Mouse (Mus musculus) neural tube, embryonic 15.5 days (tissue): ENCODE data around the gene Polq. TPM values are rescaled to one million over a fixed set of nuclear protein-coding genes. Genes with fewer than 3 reads are reported as not detected.

ENCODE experiments used
- ATAC-seq: fragments of 200-750 bp; cut with Nextera tagmentation; 2 replicates; pipeline ENCODE4 v1.8.0; 2017; ENCODE audit warnings: mild to moderate bottlenecking, moderate TSS enrichment, moderate library complexity; ENCODE audit not compliant: low FRiP score
- H3K27ac ChIP-seq: fragments of 300-500 bp; sonication (generic); replicated peaks from 2 replicates; pipeline ENCODE4 v1.5.1; 2015; ENCODE audit warnings: mild to moderate bottlenecking, inconsistent platforms
- H3K27me3 ChIP-seq: fragments of 300-500 bp; sonication (generic); replicated peaks from 2 replicates; pipeline ENCODE4 v1.6.1; 2015; ENCODE audit warnings: inconsistent platforms
- H3K36me3 ChIP-seq: fragments of 300-500 bp; sonication (generic); 2 replicates; pipeline ENCODE4 v1.6.1; 2015; ENCODE audit warnings: inconsistent platforms
- H3K4me1 ChIP-seq: fragments of 300-500 bp; sonication (generic); 2 replicates; pipeline ENCODE4 v1.6.1; 2015; ENCODE audit warnings: inconsistent platforms
- H3K4me2 ChIP-seq: fragments of 300-500 bp; sonication (generic); 2 replicates; pipeline ENCODE4 v1.6.1; 2015; ENCODE audit warnings: inconsistent platforms, mild to moderate bottlenecking, moderate library complexity
- H3K4me3 ChIP-seq: fragments of 300-500 bp; sonication (generic); replicated peaks from 2 replicates; pipeline ENCODE4 v1.5.1; 2015; ENCODE audit warnings: mild to moderate bottlenecking, inconsistent platforms
- H3K9ac ChIP-seq: fragments of 300-500 bp; sonication (generic); replicated peaks from 2 replicates; pipeline ENCODE4 v1.6.1; 2015; ENCODE audit warnings: mild to moderate bottlenecking, inconsistent platforms
- H3K9me3 ChIP-seq: fragments of 300-500 bp; sonication (generic); replicated peaks from 2 replicates; pipeline ENCODE4 v1.6.1; 2016; ENCODE audit warnings: inconsistent platforms
- whole genome bisulfite sequencing: fragments of 180-500 bp; shearing (Covaris S2); methylation state at CpG from one replicate; pipeline ENCODE4 v1.1.7; 2015; ENCODE audit warnings: mixed read lengths; 5-methylcytosine and 5-hydroxymethylcytosine counted together
- polyA plus RNA-seq: library from polyadenylated mRNA; unstranded; fragments of >200 nt; fragmentation: Nextera tagmentation; extraction: Ambion mirVana; gene quantifications from 2 replicates; pipeline ENCODE4 v1.2.1, GENCODE M21; 2015

The Polq gene
- polyA plus RNA-seq, 1 experiment from 2014 or later, result 2.8 TPM

- no peaks in the 10 kb centered on the region for H3K27me3 ChIP-seq
- no peaks in the 10 kb centered on the region for H3K36me3 ChIP-seq
- 57% methylated on average over 4 of the region's 4 CpGs for WGBS
- H3K4me2 ChIP-seq, result no peak overlapping the region
- no peaks in the 10 kb centered on the region for H3K9me3 ChIP-seq
- H3K4me1 ChIP-seq, result peaks cover 18% of the 10 kb centered on the region
- H3K4me3 ChIP-seq, result no peak overlapping the region
- ATAC-seq, result peak; percentile 56; the same call in 1 of the 2 replicates
- no peak overlapping the region for H3K27ac ChIP-seq
- H3K9ac ChIP-seq, result no peak overlapping the region
These were observed 1.2 kb upstream of the Polq start for GRCm38 (mm10) chr16:37010370-37010769.

GRCm38 (mm10) chr16:37011922-37012289 lies 320 bp downstream of the Polq start:
- Histone ChIP-seq H3K27ac (no peak overlapping the region), H3K4me1 (peaks cover 18% of the 10 kb centered on the region), H3K27me3 (no peaks in the 10 kb centered on the region), H3K9ac (peak overlapping the region; percentile 51), H3K4me2 (peak overlapping the region; percentile 99), H3K4me3 (peak overlapping the region; percentile 73), H3K36me3 (no peaks in the 10 kb centered on the region), H3K9me3 (no peaks in the 10 kb centered on the region)
- under 1% methylated on average over 26 of the region's 26 CpGs for WGBS
- peak; percentile 65 for ATAC-seq

- no peaks in the 10 kb centered on the region for H3K36me3 ChIP-seq
- peak overlapping the region; percentile 99 for H3K4me2 ChIP-seq
- H3K27me3 ChIP-seq, result no peaks in the 10 kb centered on the region
- WGBS, result 66% methylated on average over 5 of the region's 5 CpGs
- peak overlapping the region; percentile 73 for H3K4me3 ChIP-seq
- peak overlapping the region; percentile 51; the same call in 1 of the 2 replicates for H3K9ac ChIP-seq
- peaks cover 18% of the 10 kb centered on the region for H3K4me1 ChIP-seq
- H3K9me3 ChIP-seq, result no peaks in the 10 kb centered on the region
- H3K27ac ChIP-seq, result no peak overlapping the region
- no peak for ATAC-seq
These were observed 750 bp downstream of the Polq start for GRCm38 (mm10) chr16:37012336-37012735.

- Histone ChIP-seq H3K36me3 (no peaks in the 10 kb centered on the region), H3K27me3 (no peaks in the 10 kb centered on the region), H3K4me2 (no peak overlapping the region), H3K27ac (no peak overlapping the region), H3K9me3 (no peaks in the 10 kb centered on the region), H3K4me3 (no peak overlapping the region), H3K4me1 (no peaks in the 10 kb centered on the region), H3K9ac (no peak overlapping the region)
- 88% methylated on average over 3 of the region's 3 CpGs for WGBS
- no peak for ATAC-seq
These were observed 16.0 kb downstream of the Polq start for GRCm38 (mm10) chr16:37027581-37027980.

- no peaks in the 10 kb centered on the region for H3K27me3 ChIP-seq
- H3K9ac ChIP-seq, result no peak overlapping the region
- H3K36me3 ChIP-seq, result no peaks in the 10 kb centered on the region
- ATAC-seq, result no peak
- WGBS, result 79% methylated on average over 3 of the region's 3 CpGs
- H3K4me3 ChIP-seq, result no peak overlapping the region
- no peak overlapping the region for H3K4me2 ChIP-seq
- H3K9me3 ChIP-seq, result no peaks in the 10 kb centered on the region
- H3K27ac ChIP-seq, result no peak overlapping the region
- H3K4me1 ChIP-seq, result no peaks in the 10 kb centered on the region
These were observed 20.4 kb downstream of the Polq start for GRCm38 (mm10) chr16:37031996-37032395.

- Histone ChIP-seq H3K4me2 (no peak overlapping the region), H3K9me3 (no peaks in the 10 kb centered on the region), H3K4me1 (no peaks in the 10 kb centered on the region), H3K9ac (no peak overlapping the region), H3K36me3 (no peaks in the 10 kb centered on the region), H3K27ac (no peak overlapping the region), H3K4me3 (no peak overlapping the region), H3K27me3 (no peaks in the 10 kb centered on the region)
- ATAC-seq, result no peak
- 96% methylated on average over 8 of the region's 8 CpGs for WGBS
These were observed 23.2 kb downstream of the Polq start for GRCm38 (mm10) chr16:37034751-37035150.

GRCm38 (mm10) chr16:37059631-37060030 lies 48.0 kb downstream of the Polq start:
- H3K36me3 ChIP-seq, result peaks cover 18% of the 10 kb centered on the region
- H3K4me3 ChIP-seq, result no peak overlapping the region
- no peaks in the 10 kb centered on the region for H3K4me1 ChIP-seq
- no peak overlapping the region for H3K4me2 ChIP-seq
- 91% methylated on average over 3 of the region's 3 CpGs for whole genome bisulfite sequencing
- H3K27me3 ChIP-seq, result no peaks in the 10 kb centered on the region
- no peaks in the 10 kb centered on the region for H3K9me3 ChIP-seq
- no peak overlapping the region for H3K9ac ChIP-seq
- H3K27ac ChIP-seq, result no peak overlapping the region
- no peak for ATAC-seq

- no peaks in the 10 kb centered on the region for H3K4me1 ChIP-seq
- ATAC-seq, result no peak
- H3K4me2 ChIP-seq, result no peak overlapping the region
- no peak overlapping the region for H3K27ac ChIP-seq
- no peaks in the 10 kb centered on the region for H3K27me3 ChIP-seq
- no peak overlapping the region for H3K9ac ChIP-seq
- H3K9me3 ChIP-seq, result no peaks in the 10 kb centered on the region
- peaks cover 18% of the 10 kb centered on the region for H3K36me3 ChIP-seq
- no peak overlapping the region for H3K4me3 ChIP-seq
- 94% methylated on average over 4 of the region's 4 CpGs for WGBS
These were observed 49.7 kb downstream of the Polq start for GRCm38 (mm10) chr16:37061261-37061660.

GRCm38 (mm10) chr16:37072354-37072753 lies 60.8 kb downstream of the Polq start:
- ATAC-seq, result no peak
- Histone ChIP-seq H3K4me1 (no peaks in the 10 kb centered on the region), H3K9me3 (no peaks in the 10 kb centered on the region), H3K27me3 (no peaks in the 10 kb centered on the region), H3K36me3 (no peaks in the 10 kb centered on the region), H3K27ac (no peak overlapping the region), H3K4me3 (no peak overlapping the region), H3K4me2 (no peak overlapping the region), H3K9ac (no peak overlapping the region)
- 80% methylated on average over 5 of the region's 5 CpGs for WGBS

- H3K4me3 ChIP-seq, result no peak overlapping the region
These were observed 78.1 kb downstream of the Polq start for GRCm38 (mm10) chr16:37089648-37090047.

GRCm38 (mm10) chr16:37094169-37094833 lies 82.7 kb downstream of the Polq start:
- H3K9ac ChIP-seq, result no peak overlapping the region
- no peak overlapping the region for H3K4me2 ChIP-seq
- no peaks in the 10 kb centered on the region; the same call in 1 of the 2 replicates for H3K9me3 ChIP-seq
- H3K4me1 ChIP-seq, result no peaks in the 10 kb centered on the region
- 55% methylated on average over 4 of the region's 4 CpGs for WGBS
- H3K36me3 ChIP-seq, result 0 out of 2 replicates have a peak, but pooled peaks cover 2% of the 10 kb centered on the region
- no peak overlapping the region for H3K27ac ChIP-seq
- H3K27me3 ChIP-seq, result no peaks in the 10 kb centered on the region
- ATAC-seq, result no peak
- H3K4me3 ChIP-seq, result no peak overlapping the region

More at GRCm38 (mm10) chr16:37089648-37090047, 78.1 kb downstream of the Polq start:
- Histone ChIP-seq H3K9me3 (no peaks in the 10 kb centered on the region), H3K9ac (no peak overlapping the region), H3K36me3 (no peaks in the 10 kb centered on the region), H3K4me2 (no peak overlapping the region), H3K27ac (no peak overlapping the region), H3K27me3 (no peaks in the 10 kb centered on the region), H3K4me1 (no peaks in the 10 kb centered on the region)
- ATAC-seq, result no peak
- WGBS, result 82% methylated on average over 1 of the region's 1 CpGs

- Histone ChIP-seq H3K27me3 (no peaks in the 10 kb centered on the region), H3K4me1 (no peaks in the 10 kb centered on the region), H3K4me2 (no peak overlapping the region), H3K27ac (no peak overlapping the region), H3K9ac (no peak overlapping the region), H3K4me3 (no peak overlapping the region), H3K36me3 (no peaks in the 10 kb centered on the region; the same call in 1 of the 2 replicates), H3K9me3 (no peaks in the 10 kb centered on the region)
- 30% methylated on average over 5 of the region's 5 CpGs for WGBS
- no peak for ATAC-seq
These were observed 97.2 kb downstream of the Polq start for GRCm38 (mm10) chr16:37108763-37109162.
